Mouse (Mus musculus) C2C12 (cell line): ENCODE results near the gene Hsdl2.

Source experiments
- CEBPB ChIP-seq: IDR thresholded peaks from one replicate; pipeline ENCODE4 v1.6.1; 2011; ENCODE audit warnings: low read depth, mild to moderate bottlenecking, control low read depth, moderate library complexity
- CTCF ChIP-seq: IDR thresholded peaks from one replicate; pipeline ENCODE4 v1.5.1; 2011; ENCODE audit not compliant: control insufficient read depth, insufficient read depth, insufficient read length
- FOSL1 ChIP-seq: IDR thresholded peaks from one replicate; pipeline ENCODE4 v1.8.0; 2011; ENCODE audit warnings: mild to moderate bottlenecking, low read length; ENCODE audit not compliant: poor library complexity, insufficient read depth, severe bottlenecking
- MAX ChIP-seq: IDR thresholded peaks from one replicate; pipeline ENCODE4 v1.6.1; 2011; ENCODE audit warnings: mild to moderate bottlenecking, control low read depth
- MYOD1 ChIP-seq: IDR thresholded peaks from one replicate; pipeline ENCODE4 v1.6.1; 2011; ENCODE audit warnings: low read depth; ENCODE audit not compliant: control insufficient read depth, insufficient read length
- MYOG ChIP-seq: IDR thresholded peaks from one replicate; pipeline ENCODE4 v1.6.1; 2011; ENCODE audit not compliant: control insufficient read depth, insufficient read length; ENCODE audit errors: extremely low read depth
- USF1 ChIP-seq: IDR thresholded peaks from one replicate; pipeline ENCODE4 v1.6.1; 2011; ENCODE audit warnings: low read depth, mild to moderate bottlenecking, control low read depth, moderate library complexity

DNA sequence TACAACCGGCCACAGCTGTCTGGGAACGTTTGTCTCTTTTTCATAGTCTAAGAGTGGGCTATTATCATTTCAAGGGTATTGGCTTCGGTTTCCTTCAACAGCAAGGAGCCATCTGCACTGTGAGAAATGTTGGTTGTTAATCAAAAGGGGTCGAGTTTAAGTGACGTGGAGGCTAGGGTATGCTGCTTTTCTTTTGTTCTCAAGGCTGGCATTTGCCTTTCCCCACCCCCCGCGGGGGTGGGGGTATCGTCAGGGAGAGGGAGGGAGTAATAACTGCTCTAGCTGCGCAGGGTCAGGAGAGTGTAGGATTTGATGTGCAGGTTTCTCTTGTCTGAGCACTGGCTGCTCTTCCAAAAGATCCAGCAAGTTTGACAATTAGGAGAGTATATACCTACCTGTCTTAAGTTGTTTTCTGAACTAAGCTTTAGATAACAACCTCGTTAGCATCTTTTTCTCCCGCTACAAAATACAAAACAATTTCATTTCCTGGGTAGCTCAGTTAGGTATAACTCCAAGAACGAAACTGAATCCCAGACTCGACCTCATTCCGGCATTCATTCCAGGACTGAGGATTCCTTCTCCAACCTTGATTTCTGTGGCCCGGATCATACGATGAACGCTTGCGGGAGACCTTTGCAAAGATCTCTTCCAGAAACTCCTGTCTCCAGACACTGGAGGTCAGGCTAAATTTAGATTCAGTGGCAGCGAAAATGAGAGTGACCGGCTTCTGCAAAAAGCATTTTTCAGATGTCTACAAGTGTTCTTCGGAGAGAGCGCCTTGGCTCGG lies 675 bp upstream of the Hsdl2 start:
- TF ChIP-seq USF1 (no peak), CTCF (no peak), MAX (no peak), FOSL1 (no peak), CEBPB (no peak), MYOG (no peak), MYOD1 (no peak)
